ENCODE assay signal across 8 mouse cellular contexts in the genomic region with DNA sequence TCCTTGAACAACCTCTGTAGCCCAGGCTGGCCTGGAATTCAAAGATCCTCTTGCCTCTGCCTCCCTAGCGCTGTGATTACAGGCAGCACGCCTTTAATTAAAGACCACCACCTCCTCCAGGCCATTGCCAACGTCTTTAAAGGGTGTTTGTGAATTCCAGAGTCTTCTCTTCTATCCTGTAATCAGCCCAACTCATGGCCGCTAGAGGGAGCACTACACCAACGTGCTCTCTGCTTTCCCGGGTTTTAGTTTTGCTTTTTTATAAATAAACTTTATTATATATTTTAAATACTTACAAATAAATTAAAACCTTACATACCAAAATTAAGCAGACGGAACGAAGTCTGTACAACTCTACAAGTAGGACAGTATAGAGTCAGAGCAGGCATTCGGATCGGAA. TPM values are rescaled to one million over a fixed set of nuclear protein-coding genes. Genes with fewer than 3 reads are reported as not detected.
DNase-seq lines count a peak whose midpoint lies in the region; ATAC-seq and TF ChIP-seq lines count a peak whose summit lies in the region.

No protein-coding gene starts in this region.

- H3K4me1 ChIP-seq in ES-E14 (ENCODE audit: control insufficient read depth in 2 of 2, insufficient read depth in 2 of 2, low read length in 2 of 2, poor library complexity in 1 of 2): peaks cover 2 to 30% of the 10 kb centered on the region in 2 experiments
- peaks cover 20% of the 10 kb centered on the region for H3K4me1 ChIP-seq in embryonic facial prominence, embryonic 14.5 days (ENCODE audit: control insufficient read depth, insufficient read depth, low read length)
- H3K4me1 ChIP-seq in heart, embryonic 16.5 days (ENCODE audit: control insufficient read depth, insufficient read depth, low read length): peaks cover 40% of the 10 kb centered on the region
- H3K4me1 ChIP-seq in liver, embryonic 16.5 days (ENCODE audit: control insufficient read depth, low read depth, low read length): peaks cover 52% of the 10 kb centered on the region

- ATAC-seq in embryonic facial prominence, embryonic 14.5 days (ENCODE audit: low read depth): no peak
- no peak for ATAC-seq in heart, embryonic 16.5 days (replicated peaks; ENCODE audit: extremely low read depth, insufficient read depth, low FRiP score)
- ATAC-seq in liver, embryonic 16.5 days (ENCODE audit: low read depth): no peak
- no peak for ATAC-seq in activated CD4-positive, CD25-positive, alpha-beta regulatory T cell, adult 4 months

- H3K9ac ChIP-seq in ES-E14 (ENCODE audit: insufficient read depth, low read depth, low read length, poor library complexity, severe bottlenecking): peak overlapping the region; percentile 50; the same call in 1 of the 2 replicates
- H3K9ac ChIP-seq in embryonic facial prominence, embryonic 14.5 days (ENCODE audit: low read depth, low read length): no peak overlapping the region
- peak overlapping the region; percentile 53; the same call in 1 of the 2 replicates for H3K9ac ChIP-seq in heart, embryonic 16.5 days (ENCODE audit: low read length)
- H3K9ac ChIP-seq in liver, embryonic 16.5 days (ENCODE audit: low read depth, low read length): peak overlapping the region; percentile 36

- H3K36me3 ChIP-seq in ES-E14 (ENCODE audit: control insufficient read depth, insufficient read depth, low read length, poor library complexity, severe bottlenecking): no peaks in the 10 kb centered on the region
- H3K36me3 ChIP-seq in embryonic facial prominence, embryonic 14.5 days (ENCODE audit: control insufficient read depth, insufficient read depth, low read length): no peaks in the 10 kb centered on the region
- no peaks in the 10 kb centered on the region for H3K36me3 ChIP-seq in heart, embryonic 16.5 days (ENCODE audit: control insufficient read depth, insufficient read depth)
- H3K36me3 ChIP-seq in liver, embryonic 16.5 days (ENCODE audit: control insufficient read depth, insufficient read depth): no peaks in the 10 kb centered on the region

- in situ Hi-C loops in ES-E14 (cut with MboI; ENCODE audit: low sequenced_read_pairs in 2 of 2, unreplicated experiment in 2 of 2): no loop called here

- H3K27ac ChIP-seq in ES-E14 (ENCODE audit: insufficient read depth, low read depth, low read length, poor library complexity, severe bottlenecking): peak overlapping the region; percentile 54
- H3K27ac ChIP-seq in embryonic facial prominence, embryonic 14.5 days (replicated peaks; ENCODE audit: low read depth, low read length): peak overlapping the region; percentile 44; the same call in 1 of the 2 replicates
- peak overlapping the region; percentile 71 for H3K27ac ChIP-seq in heart, embryonic 16.5 days (ENCODE audit: low read length)
- H3K27ac ChIP-seq in liver, embryonic 16.5 days (ENCODE audit: low read length): peak overlapping the region; percentile 66

- 12% methylated on average over 10 of the region's 10 CpGs for WGBS in embryonic facial prominence, embryonic 14.5 days
- 11% methylated on average over 10 of the region's 10 CpGs for WGBS in heart, embryonic 16.5 days
- 13% methylated on average over 10 of the region's 10 CpGs for WGBS in liver, embryonic 16.5 days (ENCODE audit: insufficient replicate concordance)

- H3K27me3 ChIP-seq in embryonic facial prominence, embryonic 14.5 days (replicated peaks; ENCODE audit: control insufficient read depth, insufficient read depth, low read length): no peaks in the 10 kb centered on the region
- no peaks in the 10 kb centered on the region for H3K27me3 ChIP-seq in heart, embryonic 16.5 days (ENCODE audit: control insufficient read depth, insufficient read depth, low read length)
- H3K27me3 ChIP-seq in liver, embryonic 16.5 days (ENCODE audit: control insufficient read depth, insufficient read depth, low read depth, low read length): no peaks in the 10 kb centered on the region

- H3K9me3 ChIP-seq in ES-E14 (ENCODE audit: control insufficient read depth, insufficient read depth, low read depth, low read length): no peaks in the 10 kb centered on the region
- no peaks in the 10 kb centered on the region for H3K9me3 ChIP-seq in embryonic facial prominence, embryonic 14.5 days (ENCODE audit: control insufficient read depth, low read length)
- no peaks in the 10 kb centered on the region for H3K9me3 ChIP-seq in heart, embryonic 16.5 days (replicated peaks; ENCODE audit: control insufficient read depth, low read length)
- H3K9me3 ChIP-seq in liver, embryonic 16.5 days (replicated peaks; ENCODE audit: control insufficient read depth, low read length): no peaks in the 10 kb centered on the region

- peak overlapping the region; percentile 33 for H3K4me2 ChIP-seq in embryonic facial prominence, embryonic 14.5 days (ENCODE audit: low read depth, low read length)
- H3K4me2 ChIP-seq in heart, embryonic 16.5 days (ENCODE audit: low read depth, low read length): peak overlapping the region; percentile 58
- peak overlapping the region; percentile 50 for H3K4me2 ChIP-seq in liver, embryonic 16.5 days (ENCODE audit: low read depth, low read length)

- DNase-seq in ES-E14 (ENCODE audit: low read depth, low spot score): peak; percentile 60
- DNase-seq in adrenal gland, postnatal 4 days (ENCODE audit: low spot score in 2 of 2): peak; percentile 46 to 56
- DNase-seq in embryonic facial prominence, embryonic 14.5 days (ENCODE audit: low spot score): peak; percentile 77
- peak; percentile 83 for DNase-seq in kidney, postnatal 14 days
- peak; percentile 57 for DNase-seq in retina, adult 2 months (ENCODE audit: low read depth, low spot score)

- H3K4me3 ChIP-seq in ES-E14 (ENCODE audit: insufficient read depth in 1 of 2, low read depth in 1 of 2, low read length in 2 of 2, poor library complexity in 1 of 2, severe bottlenecking in 1 of 2): 0 out of 4 replicates have a peak overlapping the region, but pooled peaks of 1 of the 2 experiments have one; percentile 2
- H3K4me3 ChIP-seq in embryonic facial prominence, embryonic 14.5 days (ENCODE audit: low read depth, low read length): peak overlapping the region; percentile 18; the same call in 1 of the 2 replicates
- peak overlapping the region; percentile 43 for H3K4me3 ChIP-seq in heart, embryonic 16.5 days (ENCODE audit: low read length)
- peak overlapping the region; percentile 47 for H3K4me3 ChIP-seq in liver, embryonic 16.5 days (ENCODE audit: low read depth, low read length)

TF ChIP-seq in ES-E14, 5 proteins besides CTCF, POLR2A, EP300 and RAD21:
- TF ChIP-seq ZNF384 (IDR thresholded peaks at IDR 0.05; ENCODE audit: low read depth, low read length): no peak
- TF ChIP-seq MAFK (IDR thresholded peaks at IDR 0.05; ENCODE audit: insufficient read depth, low read depth, low read length): no peak
- TF ChIP-seq ZC3H11A (IDR thresholded peaks at IDR 0.05; ENCODE audit: borderline replicate concordance, low read depth, low read length): no peak
- TF ChIP-seq CHD2 (IDR thresholded peaks at IDR 0.05; ENCODE audit: low read depth, low read length): no peak
- no peak for TF ChIP-seq HCFC1 (IDR thresholded peaks at IDR 0.05; ENCODE audit: borderline replicate concordance, insufficient read depth, low read length)
TF ChIP-seq in ES-E14: peak in this region for 0.

RNA-seq across cellular contexts. Expression of a gene that starts 2.3 kb away (rescaled TPM):
- total RNA-seq in ES-E14 (2012; rRNA removed): 45.7 and 64.7 TPM in 2 replicates
- total RNA-seq in adrenal gland, postnatal 4 days (2021): 10 to 100 TPM; 72.0 to 76.3 TPM
- 71.6 and 81.2 TPM in 2 replicates for polyA plus RNA-seq in embryonic facial prominence, embryonic 14.5 days (2014; fragmentation: Nextera tagmentation; extraction: Ambion mirVana)
- 41.7 and 58.2 TPM in 2 replicates for polyA plus RNA-seq in heart, embryonic 16.5 days (2015; fragmentation: Nextera tagmentation; extraction: Ambion mirVana)
- polyA plus RNA-seq in liver, embryonic 16.5 days (2015; fragmentation: Nextera tagmentation; extraction: Ambion mirVana): 2.8 and 5.1 TPM in 2 replicates
- polyA plus RNA-seq in activated CD4-positive, CD25-positive, alpha-beta regulatory T cell, adult 4 months (2017; shearing (Covaris generic)): 1 to 10 TPM; 5.5 to 6.1 TPM

RNA-seq across cellular contexts. Expression of a gene that starts 18.7 kb away (rescaled TPM):
- 33.6 and 40.7 TPM in 2 replicates for total RNA-seq in ES-E14 (2012; rRNA removed)
- 100 to 1,000 TPM; 126 to 134 TPM for total RNA-seq in adrenal gland, postnatal 4 days (2021)
- polyA plus RNA-seq in embryonic facial prominence, embryonic 14.5 days (2014; fragmentation: Nextera tagmentation; extraction: Ambion mirVana): 84.6 and 86.7 TPM in 2 replicates
- 82.1 and 92.8 TPM in 2 replicates for polyA plus RNA-seq in heart, embryonic 16.5 days (2015; fragmentation: Nextera tagmentation; extraction: Ambion mirVana)
- 41.5 and 54.4 TPM in 2 replicates for polyA plus RNA-seq in liver, embryonic 16.5 days (2015; fragmentation: Nextera tagmentation; extraction: Ambion mirVana)
- 10 to 100 TPM; 56.1 to 64.2 TPM for polyA plus RNA-seq in activated CD4-positive, CD25-positive, alpha-beta regulatory T cell, adult 4 months (2017; shearing (Covaris generic))

RNA-seq across cellular contexts. Expression of a gene that starts 36.6 kb away (rescaled TPM):
- 138 and 167 TPM in 2 replicates for total RNA-seq in ES-E14 (2012; rRNA removed)
- 100 to 1,000 TPM; 169 to 173 TPM for total RNA-seq in adrenal gland, postnatal 4 days (2021)
- 104 and 125 TPM in 2 replicates for polyA plus RNA-seq in embryonic facial prominence, embryonic 14.5 days (2014; fragmentation: Nextera tagmentation; extraction: Ambion mirVana)
- 50.7 and 103 TPM in 2 replicates for polyA plus RNA-seq in heart, embryonic 16.5 days (2015; fragmentation: Nextera tagmentation; extraction: Ambion mirVana)
- 5.0 and 9.8 TPM in 2 replicates for polyA plus RNA-seq in liver, embryonic 16.5 days (2015; fragmentation: Nextera tagmentation; extraction: Ambion mirVana)
- polyA plus RNA-seq in activated CD4-positive, CD25-positive, alpha-beta regulatory T cell, adult 4 months (2017; shearing (Covaris generic)): 10 to 100 TPM; 13.3 to 16.1 TPM

RNA-seq across cellular contexts. Expression of a gene that starts 42.6 kb away (rescaled TPM):
- total RNA-seq in ES-E14 (2012; rRNA removed): 18.8 and 29.2 TPM in 2 replicates
- total RNA-seq in adrenal gland, postnatal 4 days (2021): 10 to 100 TPM; 16.5 to 16.6 TPM
- 31.2 and 37.0 TPM in 2 replicates for polyA plus RNA-seq in embryonic facial prominence, embryonic 14.5 days (2014; fragmentation: Nextera tagmentation; extraction: Ambion mirVana)
- 29.0 and 33.4 TPM in 2 replicates for polyA plus RNA-seq in heart, embryonic 16.5 days (2015; fragmentation: Nextera tagmentation; extraction: Ambion mirVana)
- polyA plus RNA-seq in liver, embryonic 16.5 days (2015; fragmentation: Nextera tagmentation; extraction: Ambion mirVana): 26.1 and 27.4 TPM in 2 replicates
- 100 to 1,000 TPM; 212 to 221 TPM for polyA plus RNA-seq in activated CD4-positive, CD25-positive, alpha-beta regulatory T cell, adult 4 months (2017; shearing (Covaris generic))

RNA-seq across cellular contexts. Expression of a gene that starts 42.8 kb away (rescaled TPM):
- 8.9 and 13.9 TPM in 2 replicates for total RNA-seq in ES-E14 (2012; rRNA removed)
- total RNA-seq in adrenal gland, postnatal 4 days (2021): 10 to 100 TPM; 18.3 to 24.9 TPM
- 10.3 and 14.4 TPM in 2 replicates for polyA plus RNA-seq in embryonic facial prominence, embryonic 14.5 days (2014; fragmentation: Nextera tagmentation; extraction: Ambion mirVana)
- 11.2 and 13.2 TPM in 2 replicates for polyA plus RNA-seq in heart, embryonic 16.5 days (2015; fragmentation: Nextera tagmentation; extraction: Ambion mirVana)
- polyA plus RNA-seq in liver, embryonic 16.5 days (2015; fragmentation: Nextera tagmentation; extraction: Ambion mirVana): 9.3 and 10.4 TPM in 2 replicates
- 10 to 100 TPM; 80.1 to 96.5 TPM for polyA plus RNA-seq in activated CD4-positive, CD25-positive, alpha-beta regulatory T cell, adult 4 months (2017; shearing (Covaris generic))
